Mouse (Mus musculus): ENCODE measurements at regions not wholly inside any gene's neighbourhood (a gene's known extent, or its start where the extent isn't known, plus 50 kb on each side); places are given as distances from the start of the nearest gene placed in this dataset.

DNA sequence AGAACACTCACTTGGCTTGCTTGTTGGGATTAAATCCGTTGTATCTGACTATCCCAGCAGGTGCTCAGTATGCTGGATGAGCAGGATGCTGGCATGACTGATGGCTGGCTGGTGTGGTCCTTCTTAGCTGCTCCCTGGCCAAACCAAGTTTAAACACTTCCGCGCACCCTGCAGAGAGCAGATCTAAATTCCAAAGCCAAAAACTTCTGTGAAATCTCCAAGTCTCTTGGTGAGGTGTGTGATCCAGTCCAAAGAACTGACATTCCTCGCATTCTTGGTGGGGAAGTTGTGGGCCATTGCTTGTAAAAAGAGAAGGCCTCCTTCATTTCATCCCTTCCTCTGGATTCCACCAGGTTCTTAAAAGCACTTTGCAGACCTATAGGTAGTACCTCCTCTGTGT, 1200.9 kb upstream of the A1bg start:
- TF ChIP-seq CTCF (IDR thresholded peaks at IDR 0.05; ENCODE audit: extremely low read depth, insufficient read length, insufficient replicate concordance, low read depth, low read length) = no peak
- no peak for TF ChIP-seq POLR2A (IDR thresholded peaks at IDR 0.05; ENCODE audit: low read depth, low read length)

Data from small intestine, adult 2 months (tissue).